Mouse (Mus musculus): Measurements from ENCODE around the gene Kras.
A peak's percentile ranks its signal among the peaks of the same experiment; 100 is the strongest.

Gene Kras

GRCm38 (mm10) chr6:145249291-145250184 lies 501 bp downstream of the Kras start:
- peak; percentile 38 for DNase-seq (ENCODE audit: low read depth)

- DNase-seq (ENCODE audit: low read depth): no peak
Measured at GRCm38 (mm10) chr6:145247886-145248285, 2.2 kb downstream of the Kras start.

GRCm38 (mm10) chr6:145246841-145247240 lies 3.2 kb downstream of the Kras start:
- DNase-seq (ENCODE audit: low read depth): no peak

GRCm38 (mm10) chr6:145242521-145242920 lies 7.5 kb downstream of the Kras start:
- DNase-seq (ENCODE audit: low read depth): peak; percentile 68

GRCm38 (mm10) chr6:145240285-145240684 lies 9.8 kb downstream of the Kras start:
- no peak for DNase-seq (ENCODE audit: low read depth)

- DNase-seq (ENCODE audit: low read depth): no peak
Measured at GRCm38 (mm10) chr6:145237148-145237547, 12.9 kb downstream of the Kras start.

GRCm38 (mm10) chr6:145235367-145235766 lies 14.7 kb downstream of the Kras start:
- no peak for DNase-seq (ENCODE audit: low read depth)

- no peak for DNase-seq (ENCODE audit: low read depth)
Measured at GRCm38 (mm10) chr6:145234391-145234790, 15.6 kb downstream of the Kras start.

GRCm38 (mm10) chr6:145226296-145226695 lies 23.7 kb downstream of the Kras start:
- DNase-seq (ENCODE audit: low read depth): peak; percentile 42

- no peak for DNase-seq (ENCODE audit: low read depth)
Measured at GRCm38 (mm10) chr6:145224246-145224645, 25.8 kb downstream of the Kras start.

- no peak for DNase-seq (ENCODE audit: low read depth)
Measured at GRCm38 (mm10) chr6:145215826-145216225, 34.2 kb downstream of the Kras start.

- no peak for DNase-seq (ENCODE audit: low read depth)
Measured at GRCm38 (mm10) chr6:145213916-145214315, 36.1 kb downstream of the Kras start.

- DNase-seq (ENCODE audit: low read depth): no peak
Measured at GRCm38 (mm10) chr6:145211376-145212305, 38.4 kb downstream of the Kras start.

- peak; percentile 100 for DNase-seq (ENCODE audit: low read depth)
Measured at GRCm38 (mm10) chr6:145210816-145211338, 39.2 kb downstream of the Kras start, which contains the start of the genes Casc1 and Etfrf1. Gene Casc1, minus strand, starts transcription at chr6:145211005. Gene Etfrf1, plus strand, starts transcription at chr6:145211134.

GRCm38 (mm10) chr6:145210056-145210680 lies 39.9 kb downstream of the Kras start:
- DNase-seq (ENCODE audit: low read depth): no peak

GRCm38 (mm10) chr6:145205142-145205541 lies 44.9 kb downstream of the Kras start:
- DNase-seq (ENCODE audit: low read depth): no peak

- no peak for DNase-seq (ENCODE audit: low read depth)
Measured at GRCm38 (mm10) chr6:145204440-145204839, 45.6 kb downstream of the Kras start.

- DNase-seq (ENCODE audit: low read depth): no peak
Measured at GRCm38 (mm10) chr6:145202432-145203125, 47.5 kb downstream of the Kras start.

GRCm38 (mm10) chr6:145197949-145198686 lies 51.9 kb downstream of the Kras start:
- DNase-seq (ENCODE audit: low read depth): no peak

GRCm38 (mm10) chr6:145193446-145193845 lies 56.6 kb downstream of the Kras start:
- DNase-seq (ENCODE audit: low read depth): no peak

All from NIH3T3 (cell line).